Mouse (Mus musculus) ES-CJ7 (cell line): ENCODE measurements around the gene Mecom.

Experiments used
- DNase-seq: peaks from one replicate; pipeline ENCODE4 v3.0.0; 2011; ENCODE audit warnings: low read depth, low spot score

The Mecom gene

DNA sequence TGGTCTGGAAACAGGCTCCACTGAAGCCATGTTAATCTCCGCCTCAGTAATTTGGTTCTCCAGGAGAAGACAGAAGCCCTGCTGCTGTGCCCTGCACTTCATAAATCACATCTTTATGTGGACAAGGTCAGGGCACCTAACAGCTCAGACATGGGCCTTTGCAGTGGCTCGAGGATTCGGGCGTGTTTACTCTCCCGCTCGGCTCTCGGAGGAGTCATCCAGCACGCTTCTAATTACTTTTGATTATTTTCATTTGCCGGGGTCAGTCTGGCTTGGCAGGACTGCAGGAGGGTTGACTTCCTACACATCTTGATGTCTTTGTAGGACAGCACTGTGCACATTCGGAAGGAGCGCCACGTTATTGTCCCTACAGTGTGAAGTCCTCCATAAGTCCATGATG is 529.6 kb downstream of the Mecom start:
- no peak for DNase-seq

DNA sequence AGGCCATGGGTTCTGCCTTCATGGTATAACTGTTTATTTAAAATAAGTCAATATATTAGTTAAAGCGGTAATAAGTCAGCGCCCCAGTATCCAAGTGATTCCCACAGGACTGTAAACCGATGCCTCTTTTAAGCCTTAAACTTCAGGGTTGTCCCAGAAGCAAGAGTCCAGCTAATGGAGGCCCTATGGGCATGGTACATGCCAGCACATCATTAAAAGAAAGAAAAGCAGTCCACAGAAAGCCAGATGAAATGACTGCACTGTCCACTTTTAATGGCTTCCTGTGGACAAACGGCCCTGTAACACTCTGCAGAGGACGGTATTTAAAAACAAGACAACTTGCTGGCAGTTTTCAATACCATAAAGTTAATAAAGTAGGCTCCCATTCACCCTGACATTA is 531.0 kb downstream of the Mecom start:
- no peak for DNase-seq

DNA sequence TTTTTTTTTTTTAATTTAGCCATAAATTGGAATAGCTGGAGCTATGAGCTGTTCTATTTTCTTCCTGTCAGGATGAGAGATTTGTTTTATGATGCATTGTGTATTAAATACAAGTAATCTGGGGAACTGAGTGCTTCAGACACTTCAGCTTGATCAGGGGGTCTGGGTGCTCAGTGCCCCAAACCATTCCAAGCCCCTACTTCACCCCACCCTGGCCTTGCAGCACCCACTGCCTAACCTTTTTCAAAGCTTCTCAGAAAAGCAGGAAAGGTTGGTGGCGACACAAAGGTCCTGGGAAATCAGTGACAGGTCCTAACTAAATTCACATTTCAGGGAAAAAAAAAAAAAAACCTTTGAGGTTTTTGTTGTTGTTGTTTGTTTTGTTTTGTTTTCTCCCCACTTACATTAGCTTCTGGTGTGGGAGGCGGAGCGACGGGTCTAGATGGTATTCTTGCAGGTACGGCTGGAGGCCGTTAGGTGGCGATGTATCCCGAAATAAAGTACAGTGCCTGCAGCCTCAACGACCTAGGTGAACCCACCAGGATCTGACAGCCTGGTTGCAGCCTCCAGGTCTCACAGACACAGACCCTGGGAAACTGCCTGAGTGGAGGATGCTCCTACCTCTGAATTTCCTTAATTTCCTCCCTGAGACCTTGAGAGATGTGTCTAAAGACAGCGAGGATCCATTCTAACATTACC is 532.7 kb downstream of the Mecom start:
- peak; percentile 68 for DNase-seq

DNA sequence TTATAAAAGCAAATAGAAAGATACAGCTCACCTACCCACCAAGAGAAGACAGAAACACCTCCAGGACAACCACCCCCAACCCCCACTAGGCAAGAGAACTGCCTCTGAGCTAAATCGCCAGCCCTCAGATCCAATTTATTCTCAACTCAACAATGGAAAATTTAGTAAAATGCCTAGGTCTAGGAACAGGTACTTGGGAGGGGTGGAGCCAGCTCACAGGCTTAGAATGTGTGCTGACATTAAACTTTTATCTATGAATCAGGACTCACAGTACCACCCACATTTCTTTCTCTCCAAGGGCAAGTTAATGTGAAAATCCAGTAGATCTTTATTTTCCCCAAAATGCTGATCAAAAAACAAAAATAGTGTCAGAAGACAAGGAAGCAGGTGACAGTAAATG is 533.5 kb downstream of the Mecom start:
- no peak for DNase-seq

DNA sequence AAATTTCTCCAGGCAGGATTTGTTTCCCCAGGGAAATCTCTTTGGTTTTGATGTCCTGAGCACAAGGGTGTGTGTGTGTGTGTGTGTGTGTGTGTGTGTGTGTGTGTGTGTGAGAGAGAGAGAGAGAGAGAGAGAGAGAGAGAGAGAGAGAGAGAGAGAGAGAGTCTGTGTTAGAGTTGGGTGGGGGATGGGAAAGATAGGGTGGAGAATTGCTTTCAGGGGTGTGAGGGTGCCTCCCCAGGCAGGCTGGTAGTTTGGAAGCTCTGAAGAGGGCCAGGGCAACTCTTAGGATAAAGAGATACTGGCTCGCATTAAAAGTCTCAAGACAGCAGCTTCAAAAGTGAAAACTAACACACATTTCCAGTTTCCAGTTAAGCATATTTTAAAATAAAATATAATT is 534.4 kb downstream of the Mecom start:
- no peak for DNase-seq

DNA sequence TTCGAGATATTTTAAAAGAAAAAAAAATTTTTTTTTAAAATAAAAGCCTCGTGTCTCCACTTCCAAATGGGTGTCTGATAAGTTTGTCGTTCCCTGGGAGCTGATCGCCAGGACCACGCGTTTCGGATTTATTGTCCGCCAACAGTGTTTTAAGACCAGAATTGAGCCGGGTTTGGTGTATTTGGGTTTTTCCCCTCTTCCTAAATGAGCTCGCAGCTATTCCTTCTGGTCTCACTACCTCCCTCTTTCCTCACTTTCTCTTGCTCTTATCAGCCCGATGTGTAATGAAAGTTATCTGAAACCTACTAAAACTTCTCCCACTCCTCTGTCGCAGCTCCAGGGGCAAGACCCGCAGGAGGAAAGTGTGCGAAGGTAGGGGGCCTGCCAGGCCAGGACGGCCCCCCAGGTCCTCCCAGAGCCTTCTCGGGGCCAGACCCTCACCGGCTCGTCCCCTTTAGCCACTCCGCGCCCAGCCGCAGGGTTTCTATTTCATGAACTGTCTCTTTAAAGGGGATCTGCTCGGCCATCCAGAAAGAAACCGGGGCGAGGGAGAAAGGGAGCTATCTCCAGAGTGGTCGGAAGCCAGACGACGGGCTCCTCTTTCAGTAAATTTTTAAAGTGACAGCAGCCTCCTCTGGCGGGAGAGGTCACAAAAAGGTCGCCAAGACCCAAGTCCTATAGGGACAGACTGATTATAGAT is 535.0 kb downstream of the Mecom start:
- DNase-seq: peak; percentile 55

DNA sequence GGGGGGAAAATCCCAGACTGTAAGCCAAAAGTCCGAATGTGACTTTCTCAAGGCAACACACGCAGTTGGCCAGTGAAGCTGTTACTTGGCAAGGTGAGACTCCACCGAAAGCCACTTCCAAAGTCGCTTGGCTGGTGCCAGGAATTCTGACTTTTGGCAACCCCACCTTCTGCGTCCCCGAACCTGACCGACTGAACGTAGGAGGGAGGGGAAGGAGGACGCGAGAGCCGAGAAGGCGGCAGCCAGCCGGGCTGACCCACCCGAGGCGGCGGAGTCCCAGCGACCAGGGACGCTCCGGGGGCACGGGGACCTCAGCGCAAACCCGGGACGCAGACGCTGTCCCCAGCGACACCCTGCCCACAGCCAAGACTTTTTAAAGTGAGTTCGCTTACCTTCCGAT is 535.7 kb downstream of the Mecom start:
- DNase-seq: no peak

DNA sequence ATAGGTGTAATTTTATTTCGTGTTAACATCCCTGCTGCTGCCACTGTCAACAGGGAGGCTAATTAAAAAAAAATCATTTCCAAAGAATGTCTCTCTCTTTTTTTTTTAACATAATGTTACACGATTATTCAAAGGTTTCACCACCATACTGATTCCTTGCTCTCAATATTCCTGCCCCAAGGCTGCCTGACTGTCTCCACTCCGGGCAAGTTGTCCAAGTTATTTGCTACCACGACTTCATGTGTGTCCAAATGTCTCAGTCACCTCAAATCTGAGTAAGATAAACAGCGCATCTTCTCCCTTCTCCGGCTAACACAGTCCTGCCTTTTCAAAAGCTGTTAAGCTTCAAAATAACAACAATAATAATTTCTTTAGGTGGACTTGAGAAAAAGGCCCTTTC is 536.1 kb downstream of the Mecom start:
- no peak for DNase-seq

DNA sequence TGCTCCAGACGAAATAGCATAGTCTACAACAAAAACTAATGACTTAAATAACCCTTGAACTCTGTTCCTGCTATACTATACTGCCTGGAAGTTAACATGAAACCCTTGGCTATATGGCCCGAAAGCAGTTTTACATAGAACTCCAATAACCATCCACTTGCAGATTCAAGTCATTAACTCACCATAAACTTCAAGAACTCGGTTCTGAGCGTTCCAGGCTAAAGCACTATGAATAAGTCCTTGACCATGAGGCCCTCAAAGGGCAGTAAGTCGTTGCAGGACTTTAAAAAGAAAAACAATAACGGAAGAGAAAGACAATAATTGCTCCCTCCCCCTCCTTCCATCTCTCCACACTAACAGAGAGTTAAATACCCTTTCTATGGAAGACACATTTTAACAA is 536.9 kb downstream of the Mecom start:
- DNase-seq: no peak

DNA sequence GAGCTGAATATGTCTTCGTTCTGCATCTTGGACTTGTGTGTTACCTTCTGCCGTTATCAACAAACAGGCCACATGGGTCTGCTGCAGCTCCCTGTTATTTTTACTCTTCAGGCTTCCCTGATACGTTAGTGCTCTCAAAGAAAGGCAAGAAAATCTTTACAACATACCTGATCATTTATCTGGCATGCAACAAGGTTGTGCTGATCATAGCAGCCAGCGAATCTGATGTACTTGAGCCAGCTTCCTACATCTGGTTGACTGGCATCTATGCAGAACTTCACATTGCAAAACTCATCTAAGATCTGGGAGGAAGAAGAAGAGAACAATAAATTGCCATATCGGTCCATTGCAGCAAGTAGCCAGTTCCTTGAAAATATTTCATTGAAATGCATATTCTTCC is 538.2 kb downstream of the Mecom start:
- no peak for DNase-seq

DNA sequence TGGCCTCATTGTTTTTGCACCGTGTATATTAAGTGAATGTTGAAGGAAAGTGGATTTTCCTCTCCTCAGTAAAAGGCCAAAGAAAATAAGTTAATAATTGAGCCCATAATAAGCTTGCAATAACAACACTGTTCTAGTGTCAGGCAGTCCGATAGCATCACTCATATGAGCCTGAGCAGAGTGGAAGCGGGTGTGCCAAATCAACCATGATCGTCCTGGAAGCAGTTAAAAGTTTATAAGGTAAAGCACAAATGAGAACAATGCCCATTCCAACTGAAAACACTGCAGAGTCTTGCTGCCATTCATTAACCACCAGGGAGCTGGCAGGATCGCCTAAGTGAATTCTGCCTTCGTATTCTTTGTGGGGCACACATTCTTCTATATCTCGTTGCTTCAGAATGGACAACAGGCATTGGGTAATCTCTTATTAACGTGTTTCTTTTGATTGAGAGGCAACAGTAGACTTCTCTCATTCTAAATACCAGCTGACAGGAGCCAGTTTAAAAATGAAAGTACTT is 542.9 kb downstream of the Mecom start:
- DNase-seq: no peak

DNA sequence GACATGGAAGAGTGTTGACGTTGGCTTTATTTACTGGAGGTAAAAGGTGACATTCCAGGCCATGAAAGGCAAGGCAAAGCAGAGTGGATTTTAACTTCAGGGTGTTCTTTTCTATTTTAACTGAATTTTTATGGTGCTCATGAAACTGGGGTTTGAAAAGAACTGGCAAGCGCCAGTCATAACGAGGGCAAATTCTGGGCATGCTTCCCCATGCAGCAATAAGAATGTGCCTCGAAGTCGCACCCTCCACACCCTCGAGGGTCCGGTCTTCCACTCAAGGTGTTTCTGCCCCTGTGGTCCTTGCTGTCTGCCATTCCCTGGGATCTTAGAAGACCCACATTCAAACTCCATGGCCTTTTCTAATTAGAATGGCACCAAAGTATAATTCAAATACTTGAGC is 547.5 kb downstream of the Mecom start:
- DNase-seq: no peak

DNA sequence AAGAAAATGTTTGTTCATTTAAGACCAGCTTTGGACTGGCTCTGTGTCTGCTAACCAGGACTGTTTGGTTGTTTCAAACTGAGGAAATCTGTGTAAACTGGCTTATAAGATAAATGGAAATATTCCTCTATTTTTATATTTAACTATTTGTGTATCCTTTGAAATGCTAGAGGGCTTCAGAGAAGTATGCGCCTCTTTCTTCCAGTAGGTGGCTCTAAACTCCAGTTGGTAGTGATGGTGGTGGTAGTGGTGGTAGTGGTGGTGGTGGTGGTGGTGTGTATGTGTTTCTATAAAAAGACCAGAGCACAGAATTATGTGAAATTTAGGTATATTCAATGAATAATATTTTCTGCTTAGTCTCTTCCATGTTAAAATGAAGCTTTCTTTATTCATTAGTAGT is 548.8 kb downstream of the Mecom start:
- no peak for DNase-seq

DNA sequence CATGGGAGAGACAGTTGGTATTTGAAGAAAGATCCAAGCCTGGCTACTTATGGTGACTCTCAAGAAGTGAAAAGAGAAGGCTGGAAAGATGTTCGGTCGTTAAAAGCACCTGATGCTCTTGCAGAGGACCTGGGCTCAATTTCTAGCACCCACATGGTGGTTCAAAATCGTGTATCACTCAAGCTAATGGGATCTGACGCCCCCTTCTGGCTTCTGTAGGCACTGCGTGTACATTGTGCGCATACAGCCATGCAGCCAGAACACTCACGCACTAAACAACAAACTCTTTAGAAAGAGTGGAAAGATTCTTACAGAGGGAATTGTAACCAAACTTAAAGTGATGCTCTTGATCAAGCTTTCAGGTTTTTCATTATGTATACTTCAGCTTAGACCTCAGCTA is 550.7 kb downstream of the Mecom start:
- peak; percentile 38 for DNase-seq

DNA sequence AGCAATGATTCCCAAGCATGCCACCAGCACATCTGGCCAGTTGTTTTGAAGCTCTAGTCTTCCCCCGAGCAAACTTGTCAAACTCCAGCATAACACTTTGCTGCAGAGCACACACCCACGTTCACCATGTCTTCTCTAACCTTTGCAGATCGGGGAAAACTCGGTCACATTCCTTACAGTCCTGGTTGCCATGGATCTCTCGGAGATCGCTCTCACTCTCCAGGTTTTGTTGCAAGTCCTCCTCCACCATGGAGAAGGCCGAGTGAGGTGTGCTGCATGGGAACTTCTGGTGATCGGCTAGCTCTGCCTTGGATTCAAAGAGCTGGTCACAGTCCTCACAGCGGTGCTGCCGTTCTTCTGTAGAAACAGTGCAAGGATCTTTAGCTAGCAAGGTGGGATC is 554.5 kb downstream of the Mecom start:
- peak; percentile 31 for DNase-seq

DNA sequence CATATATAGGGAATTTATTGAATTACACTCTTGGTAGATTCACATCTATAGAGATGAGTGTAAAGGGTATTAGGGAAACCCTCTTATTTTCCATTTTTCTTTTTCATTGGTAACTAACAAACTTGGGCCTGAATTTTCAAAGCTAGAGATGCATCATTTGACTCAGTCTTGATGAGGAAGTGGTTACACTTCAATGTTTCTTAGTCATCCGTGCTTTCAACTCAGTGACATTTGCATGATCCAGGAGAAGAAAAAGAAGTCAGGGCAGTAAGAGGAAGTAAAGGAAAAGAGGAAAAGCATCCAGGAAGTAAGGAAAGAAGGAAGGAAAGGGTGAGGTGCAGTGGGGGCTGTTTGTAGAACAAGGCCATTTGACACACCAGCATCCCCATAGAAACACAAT is 556.3 kb downstream of the Mecom start:
- DNase-seq: no peak

DNA sequence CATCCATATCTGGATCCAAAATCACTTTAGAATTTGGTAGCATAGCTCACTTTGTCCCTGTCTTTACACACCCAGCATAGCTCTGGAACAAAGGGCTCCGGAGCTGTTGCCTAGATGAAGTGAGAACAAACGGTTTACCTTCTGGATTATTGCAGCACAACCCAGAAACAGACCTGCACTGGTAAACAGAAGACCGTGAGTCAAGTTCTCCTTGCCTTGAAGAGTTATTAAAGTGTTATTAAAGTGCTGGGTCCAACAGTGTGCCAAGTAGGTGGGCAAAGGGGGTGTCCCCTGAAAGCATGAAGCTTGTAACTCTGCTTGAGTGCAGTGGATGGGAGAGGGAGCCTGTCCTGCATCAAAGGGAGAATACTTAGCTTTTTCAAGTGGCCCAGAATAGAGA is 563.4 kb downstream of the Mecom start:
- no peak for DNase-seq

DNA sequence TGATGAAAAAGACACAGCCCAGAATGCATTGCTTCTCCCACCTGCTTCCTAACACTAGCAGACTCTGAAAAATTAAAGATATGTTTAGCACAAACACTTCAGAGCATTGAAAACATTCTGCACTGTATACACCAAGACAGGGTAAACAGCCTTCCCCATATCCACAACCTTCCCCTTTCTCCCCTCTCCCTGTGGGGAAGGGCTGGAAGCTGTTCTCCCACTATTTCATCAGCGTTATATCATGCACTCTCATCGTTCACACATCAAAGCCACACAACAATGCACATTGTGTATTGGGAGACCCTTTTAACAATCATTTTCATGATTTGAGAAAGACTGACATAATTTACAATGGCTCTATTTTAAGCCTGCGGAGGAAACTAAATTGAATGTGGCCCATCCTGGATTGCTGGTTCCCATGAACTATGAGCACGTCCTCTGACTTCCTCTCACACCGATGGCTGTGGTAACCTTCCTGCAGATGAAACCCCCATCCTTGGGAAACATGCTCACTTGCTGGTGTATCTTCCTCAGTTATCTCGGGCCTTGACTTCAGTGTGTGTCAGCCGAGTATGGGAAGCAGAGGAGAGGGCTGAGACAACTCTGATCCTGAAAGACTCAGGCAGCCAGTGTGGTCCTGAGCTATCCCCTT is 566.4 kb downstream of the Mecom start:
- no peak for DNase-seq

DNA sequence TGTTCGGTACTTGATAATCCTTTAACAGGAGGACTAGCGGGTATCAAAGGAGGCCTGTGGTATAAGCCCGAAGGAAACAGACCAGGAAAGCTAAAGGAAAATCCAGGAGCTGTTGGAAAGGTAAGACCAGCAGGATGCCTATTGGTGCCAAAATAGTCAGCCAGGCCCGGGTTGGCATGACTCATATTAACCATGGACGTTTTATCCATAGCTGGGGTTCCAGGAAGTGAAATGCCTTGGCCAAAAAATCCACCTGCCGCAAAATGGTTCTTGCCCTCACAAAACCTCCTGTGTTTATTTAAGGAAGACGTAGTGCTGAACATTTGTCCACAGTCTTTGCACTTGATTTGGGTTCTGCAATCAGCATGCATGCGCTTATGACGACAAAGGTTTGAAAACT is 567.3 kb downstream of the Mecom start:
- no peak for DNase-seq

DNA sequence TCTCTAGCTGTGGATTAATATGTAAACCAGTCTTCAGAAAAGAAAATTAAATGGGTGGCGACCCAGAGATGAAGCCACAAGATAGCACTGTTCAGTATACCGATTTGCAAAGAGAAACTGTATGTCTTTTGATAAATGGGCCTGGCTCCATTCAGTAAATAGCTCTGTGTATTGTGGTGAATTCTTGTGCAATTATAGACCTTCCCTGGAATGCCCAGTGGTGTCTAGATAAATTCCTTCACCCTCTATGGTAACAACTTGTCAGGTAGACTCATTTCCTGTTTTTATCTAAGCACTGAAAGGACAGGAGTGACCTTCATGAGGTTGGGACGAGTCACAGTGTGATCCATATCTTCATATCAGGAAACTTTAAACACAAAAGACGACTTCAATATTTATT is 571.2 kb downstream of the Mecom start:
- DNase-seq: no peak

DNA sequence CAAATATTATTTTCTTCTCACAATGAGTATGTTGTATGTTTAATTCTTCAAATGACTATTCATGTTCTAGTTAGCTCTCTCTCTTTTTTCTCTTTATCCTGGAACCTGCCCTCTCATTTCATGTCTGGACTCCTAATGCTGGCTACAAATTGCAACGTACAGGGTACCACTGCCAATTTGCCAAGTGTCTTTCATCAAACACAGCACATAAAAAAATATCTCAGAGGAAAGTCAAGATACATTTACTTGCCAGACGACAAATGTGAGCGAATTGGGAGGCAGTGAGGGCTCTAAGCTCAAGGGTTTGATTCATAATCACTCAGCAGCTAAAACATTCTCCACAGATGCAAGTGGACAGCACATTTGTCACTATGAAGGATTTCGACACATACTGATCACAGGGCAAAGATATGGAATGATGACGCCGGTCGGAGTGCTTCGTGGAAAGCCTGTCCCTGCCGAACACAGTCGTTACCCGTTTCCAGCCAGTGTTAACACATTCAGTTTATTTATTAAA is 579.3 kb downstream of the Mecom start:
- DNase-seq: no peak

DNA sequence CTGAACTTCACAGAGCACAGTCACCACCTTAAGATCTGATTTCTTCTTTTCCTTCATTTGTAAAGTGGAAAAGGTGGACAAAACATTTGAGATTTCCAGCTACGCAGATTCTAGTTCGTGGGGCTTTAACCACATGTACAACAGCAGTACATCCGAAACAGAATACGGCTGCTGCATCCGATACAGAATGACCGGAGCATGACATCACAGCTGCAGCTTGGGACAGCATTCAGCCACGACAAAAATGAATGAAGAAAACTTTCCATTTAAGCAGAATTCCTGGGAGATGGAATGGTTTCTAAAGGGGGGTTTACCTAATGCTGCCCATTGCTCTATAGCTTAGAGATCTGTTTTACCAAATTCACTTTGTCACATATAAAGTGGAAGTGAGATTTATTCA is 583.9 kb downstream of the Mecom start:
- DNase-seq: no peak

DNA sequence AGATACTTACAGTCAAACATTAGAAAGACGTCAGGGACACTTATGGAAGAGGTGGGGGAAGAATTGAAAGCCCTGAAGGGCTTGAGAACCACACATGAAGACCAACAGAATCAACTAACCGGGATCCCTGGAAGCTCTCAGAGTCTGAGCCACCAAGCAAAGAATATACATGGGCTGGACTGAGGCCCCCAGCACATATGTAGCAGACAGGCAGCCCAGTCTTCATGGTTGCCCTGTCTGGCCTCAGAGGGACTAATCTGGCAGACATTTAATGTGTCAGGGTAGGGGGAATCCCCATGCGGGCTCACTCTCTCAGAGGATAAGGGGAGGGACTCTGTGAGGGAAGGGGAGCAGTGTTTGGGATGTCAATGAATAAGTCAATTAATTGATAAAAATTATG is 584.4 kb downstream of the Mecom start:
- DNase-seq: no peak
